Comparison of ENCODE assay signal across 30 mouse cellular contexts in genomic region chr2:29744256-29744655, GRCm38 (mm10). TPM values are rescaled to one million over a fixed set of nuclear protein-coding genes. Genes with fewer than 3 reads are reported as not detected.
DNase-seq lines count a peak whose midpoint lies in the region; ATAC-seq lines count a peak whose summit lies in the region.
"Had no signal": no experiment of that assay in that cellular context is flagged by ENCODE, and none has a peak within 500 bp of the region (broad histone marks: within the 10 kb centered on the region; RNA-seq: fewer than 3 reads in every experiment).

No protein-coding gene starts in this region.

- H3K36me3 ChIP-seq in kidney, embryonic 16.5 days (ENCODE audit: insufficient read depth, low read length): peaks cover 4% of the 10 kb centered on the region; the same call in 1 of the 2 replicates
- H3K36me3 ChIP-seq in forebrain, embryonic 15.5 days: peaks cover 7% of the 10 kb centered on the region; the same call in 1 of the 2 replicates
- H3K36me3 ChIP-seq: liver, embryonic 15.5 days; lung, embryonic 15.5 days had no signal

- H3K9me3 ChIP-seq in kidney, embryonic 16.5 days (ENCODE audit: low read length): no peaks in the 10 kb centered on the region
- H3K9me3 ChIP-seq in forebrain, embryonic 15.5 days: no peaks in the 10 kb centered on the region
- H3K9me3 ChIP-seq: heart, embryonic 12.5 days; limb, embryonic 10.5 days; liver, embryonic 15.5 days; lung, embryonic 15.5 days; midbrain, embryonic 15.5 days had no signal

- ATAC-seq in kidney, embryonic 16.5 days (ENCODE audit: low FRiP score, low TSS enrichment): no peak
- ATAC-seq in forebrain, embryonic 15.5 days (replicated peaks): no peak
- ATAC-seq: midbrain, embryonic 15.5 days had no signal

- peaks cover 22% of the 10 kb centered on the region for H3K27me3 ChIP-seq in kidney, embryonic 16.5 days (ENCODE audit: insufficient read depth, low read length)
- H3K27me3 ChIP-seq in forebrain, embryonic 15.5 days: peaks cover 23% of the 10 kb centered on the region
- H3K27me3 ChIP-seq: CH12.LX had no signal

- DNase-seq in kidney, adult 9 months: peak; percentile 59
- DNase-seq in R1 (ENCODE audit: low read depth, low spot score): peak; percentile 63
- DNase-seq in kidney, postnatal 25 days: peak; percentile 29 to 78
- DNase-seq in Muller cell, postnatal 12 days (ENCODE audit: inconsistent ontology term): no peak
- no peak for DNase-seq in urinary bladder, postnatal 14 days (ENCODE audit: low spot score)
- DNase-seq: adrenal gland, adult 2 months; B cell, adult 2 months; cerebellum, adult 18-20 months; cerebellum, postnatal 14 days; gastrocnemius, postnatal 25 days; heart, adult 18-20 months; heart, postnatal 10 days; liver; right cerebral cortex, adult 18-20 months; right cerebral cortex, postnatal 4 days had no signal

- WGBS in kidney, embryonic 16.5 days: 72% methylated on average over 6 of the region's 6 CpGs
- WGBS in forebrain, embryonic 15.5 days: 93% methylated on average over 6 of the region's 6 CpGs

- H3K27ac ChIP-seq in kidney, embryonic 16.5 days (ENCODE audit: low read length): no peak overlapping the region
- H3K27ac ChIP-seq in forebrain, embryonic 15.5 days (replicated peaks): no peak overlapping the region
- H3K27ac ChIP-seq: embryonic facial prominence, embryonic 12.5 days; limb, embryonic 10.5 days; liver, embryonic 15.5 days; lung, embryonic 15.5 days; macrophage; midbrain, embryonic 15.5 days had no signal

- no peak overlapping the region for H3K4me2 ChIP-seq in kidney, embryonic 16.5 days (replicated peaks; ENCODE audit: low read depth, low read length)
- H3K4me2 ChIP-seq in forebrain, embryonic 15.5 days (replicated peaks): no peak overlapping the region
- H3K4me2 ChIP-seq: embryonic facial prominence, embryonic 12.5 days; heart, embryonic 12.5 days; liver, embryonic 15.5 days; lung, embryonic 15.5 days; midbrain, embryonic 15.5 days had no signal

- no peak overlapping the region for H3K4me3 ChIP-seq in kidney, embryonic 16.5 days (ENCODE audit: low read length)
- no peak overlapping the region for H3K4me3 ChIP-seq in forebrain, embryonic 15.5 days
- H3K4me3 ChIP-seq: embryonic facial prominence, embryonic 12.5 days; heart, embryonic 12.5 days; limb, embryonic 10.5 days; liver, embryonic 15.5 days; lung, embryonic 15.5 days; midbrain, embryonic 15.5 days; myocyte had no signal

- H3K4me1 ChIP-seq in kidney, embryonic 16.5 days (ENCODE audit: insufficient read depth, low read length): no peaks in the 10 kb centered on the region
- peaks cover 5% of the 10 kb centered on the region for H3K4me1 ChIP-seq in forebrain, embryonic 15.5 days

- no peak overlapping the region for H3K9ac ChIP-seq in kidney, embryonic 16.5 days (replicated peaks; ENCODE audit: low read length)
- no peak overlapping the region for H3K9ac ChIP-seq in forebrain, embryonic 15.5 days (replicated peaks)
- H3K9ac ChIP-seq: embryonic facial prominence, embryonic 12.5 days; heart, embryonic 12.5 days; liver, embryonic 15.5 days; lung, embryonic 15.5 days; midbrain, embryonic 15.5 days had no signal

RNA-seq across cellular contexts. Expression of gene Gm13420, which starts 7.2 kb away (rescaled TPM):
- polyA plus RNA-seq in kidney, embryonic 16.5 days (2015; fragmentation: Nextera tagmentation; extraction: Ambion mirVana): 1.8 and 2.1 TPM in 2 replicates
- polyA plus RNA-seq in forebrain, embryonic 15.5 days (2015; fragmentation: Nextera tagmentation; extraction: Ambion mirVana): not detected in 2 replicates
- polyA plus RNA-seq: adrenal gland, adult 2 months; embryonic facial prominence, embryonic 12.5 days; forebrain, embryonic 11.5 days; heart, embryonic 12.5 days; hindbrain, embryonic 11.5 days; macrophage; myocyte; urinary bladder, adult 2 months had no signal

RNA-seq across cellular contexts. Expression of gene Gm13547, which starts 14.9 kb away (rescaled TPM):
- not detected in 2 replicates for polyA plus RNA-seq in kidney, embryonic 16.5 days (2015; fragmentation: Nextera tagmentation; extraction: Ambion mirVana)
- polyA plus RNA-seq in forebrain, embryonic 15.5 days (2015; fragmentation: Nextera tagmentation; extraction: Ambion mirVana): 0.79 TPM in 1 of 2 replicates, not detected in the other
- polyA plus RNA-seq: adrenal gland, adult 2 months; embryonic facial prominence, embryonic 12.5 days; forebrain, embryonic 11.5 days; heart, embryonic 12.5 days; hindbrain, embryonic 11.5 days; liver, embryonic 15.5 days; lung, embryonic 15.5 days; macrophage; myocyte; neural tube, embryonic 14.5 days; urinary bladder, adult 2 months had no signal

RNA-seq across cellular contexts. Expression of gene Coq4, which starts 43.0 kb away (rescaled TPM):
- 44.7 and 46.1 TPM in 2 replicates for polyA plus RNA-seq in kidney, embryonic 16.5 days (2015; fragmentation: Nextera tagmentation; extraction: Ambion mirVana)
- 28.2 and 31.6 TPM in 2 replicates for polyA plus RNA-seq in forebrain, embryonic 15.5 days (2015; fragmentation: Nextera tagmentation; extraction: Ambion mirVana)

RNA-seq across cellular contexts. Expression of gene Trub2, which starts 44.0 kb away (rescaled TPM):
- polyA plus RNA-seq in kidney, embryonic 16.5 days (2015; fragmentation: Nextera tagmentation; extraction: Ambion mirVana): 42.4 and 45.7 TPM in 2 replicates
- polyA plus RNA-seq in forebrain, embryonic 15.5 days (2015; fragmentation: Nextera tagmentation; extraction: Ambion mirVana): 40.6 and 41.7 TPM in 2 replicates

RNA-seq across cellular contexts. Expression of gene Slc27a4, which starts 58.2 kb away (rescaled TPM):
- 16.5 and 17.7 TPM in 2 replicates for polyA plus RNA-seq in kidney, embryonic 16.5 days (2015; fragmentation: Nextera tagmentation; extraction: Ambion mirVana)
- 30.1 and 31.8 TPM in 2 replicates for polyA plus RNA-seq in forebrain, embryonic 15.5 days (2015; fragmentation: Nextera tagmentation; extraction: Ambion mirVana)

Comparison
In these comparisons a context has a peak if more than half of its experiments do, and no peak if none do; other contexts are left out.
1. DNase-seq: peak in kidney, adult 9 months (single experiment), R1 (single experiment) and kidney, postnatal 25 days (2 of 2); none in Muller cell, postnatal 12 days (single experiment) and urinary bladder, postnatal 14 days (single experiment).